Mouse (Mus musculus) forebrain, embryonic 15.5 days (tissue): ENCODE measurements around the gene Palmd. TPM values are rescaled to one million over a fixed set of nuclear protein-coding genes. Genes with fewer than 3 reads are reported as not detected.

ENCODE experiments used
- ATAC-seq: fragments of 200-750 bp; cut with Nextera tagmentation; replicated peaks from 2 replicates; pipeline ENCODE4 v1.8.0; 2017; ENCODE audit warnings: mild to moderate bottlenecking, moderate TSS enrichment, moderate library complexity
- H3K27ac ChIP-seq: fragments of 300-500 bp; sonication (generic); replicated peaks from 2 replicates; pipeline ENCODE4 v1.5.1; 2015; ENCODE audit warnings: mild to moderate bottlenecking, inconsistent platforms
- H3K27me3 ChIP-seq: fragments of 300-500 bp; sonication (generic); 2 replicates; pipeline ENCODE4 v1.6.1; 2015; ENCODE audit warnings: inconsistent platforms
- H3K36me3 ChIP-seq: fragments of 300-500 bp; sonication (generic); 2 replicates; pipeline ENCODE4 v1.6.1; 2015; ENCODE audit warnings: mild to moderate bottlenecking, inconsistent platforms
- H3K4me1 ChIP-seq: fragments of 300-500 bp; sonication (generic); 2 replicates; pipeline ENCODE4 v1.6.1; 2015; ENCODE audit warnings: inconsistent platforms
- H3K4me2 ChIP-seq: fragments of 300-500 bp; sonication (generic); replicated peaks from 2 replicates; pipeline ENCODE4 v1.6.1; 2015; ENCODE audit warnings: mild to moderate bottlenecking, inconsistent platforms
- H3K4me3 ChIP-seq: fragments of 300-500 bp; sonication (generic); 2 replicates; pipeline ENCODE4 v1.5.1; 2015; ENCODE audit warnings: mild to moderate bottlenecking, inconsistent platforms
- H3K9ac ChIP-seq: fragments of 300-500 bp; sonication (generic); replicated peaks from 2 replicates; pipeline ENCODE4 v1.6.1; 2015; ENCODE audit warnings: mild to moderate bottlenecking, inconsistent platforms
- H3K9me3 ChIP-seq: fragments of 300-500 bp; sonication (generic); 2 replicates; pipeline ENCODE4 v1.6.1; 2016; ENCODE audit warnings: inconsistent platforms
- WGBS: fragments of 180-500 bp; shearing (Covaris S2); methylation state at CpG from one replicate; pipeline ENCODE4 v1.1.7; 2015; ENCODE audit warnings: mixed read lengths; 5-methylcytosine and 5-hydroxymethylcytosine counted together
- polyA plus RNA-seq: library from polyadenylated mRNA; unstranded; fragments of >200 nt; fragmentation: Nextera tagmentation; extraction: Ambion mirVana; gene quantifications from 2 replicates; pipeline ENCODE4 v1.2.1, GENCODE M21; 2015

Gene Palmd
- polyA plus RNA-seq, 1 experiment from 2014 or later = 16.7 TPM

DNA sequence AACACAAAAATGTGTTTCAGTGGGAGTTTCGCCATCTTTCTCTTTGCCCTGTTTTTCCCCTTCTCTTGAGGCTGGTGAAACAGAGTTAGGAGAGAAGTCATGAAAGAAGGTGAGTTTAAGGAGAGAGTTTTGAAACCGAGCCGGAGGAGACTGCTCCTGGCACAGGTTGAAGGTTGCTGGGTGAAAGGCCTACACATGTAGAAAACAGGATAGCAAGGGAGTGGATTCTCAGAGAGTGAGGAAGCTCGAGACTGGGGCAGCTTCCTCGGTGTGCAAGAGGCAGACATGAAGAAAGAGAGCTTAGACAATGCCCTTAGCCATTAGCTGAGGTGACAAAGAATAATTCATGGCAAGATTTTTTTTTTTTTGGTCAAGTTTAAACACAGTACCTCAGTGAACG lies 15.4 kb downstream of the Palmd start:
- no peaks in the 10 kb centered on the region for H3K9me3 ChIP-seq
- no peaks in the 10 kb centered on the region for H3K4me1 ChIP-seq
- 78% methylated on average over 6 of the region's 6 CpGs for WGBS

DNA sequence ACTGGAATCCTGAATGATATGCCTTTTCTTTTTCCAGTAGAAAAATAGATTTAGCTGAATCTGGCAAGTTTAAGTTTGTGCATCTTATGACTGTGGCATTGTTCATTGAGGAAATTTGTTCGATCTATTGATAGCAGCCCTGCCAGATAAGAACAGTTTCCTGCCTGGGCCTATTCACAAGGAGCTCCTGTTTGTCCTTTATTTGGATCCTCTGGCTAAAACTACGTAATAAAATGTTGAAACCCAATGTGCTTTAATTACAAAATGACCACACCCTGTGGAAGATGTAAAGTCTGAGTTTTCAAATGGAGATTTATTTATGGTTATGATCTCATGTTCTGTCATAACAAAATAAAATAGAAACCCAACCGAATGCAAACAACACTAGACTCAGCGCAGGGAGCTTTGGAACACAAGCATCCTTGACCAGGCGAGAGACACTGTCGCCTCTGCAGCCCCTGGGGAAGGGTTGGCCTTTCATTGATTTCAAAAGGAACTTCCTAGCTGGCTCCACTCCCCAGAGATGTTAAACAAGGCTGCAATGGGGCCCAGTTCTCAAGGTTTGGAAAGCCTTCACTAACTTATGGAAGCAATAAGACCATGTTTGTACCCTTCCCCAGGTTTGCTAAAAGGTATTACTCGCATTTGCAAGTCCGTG lies 16.4 kb downstream of the Palmd start:
- ATAC-seq = no peak
- H3K9me3 ChIP-seq = no peaks in the 10 kb centered on the region
- no peak overlapping the region for H3K9ac ChIP-seq
- H3K4me2 ChIP-seq = no peak overlapping the region
- no peaks in the 10 kb centered on the region for H3K4me1 ChIP-seq
- no peak overlapping the region for H3K27ac ChIP-seq
- WGBS = 87% methylated on average over 8 of the region's 8 CpGs
- H3K27me3 ChIP-seq = no peaks in the 10 kb centered on the region
- H3K4me3 ChIP-seq = no peak overlapping the region
- H3K36me3 ChIP-seq = 0 out of 2 replicates have a peak, but pooled peaks cover 6% of the 10 kb centered on the region

More for the DNA sequence above, 15.4 kb downstream of the Palmd start:
- Histone ChIP-seq H3K4me3 (no peak overlapping the region), H3K27me3 (no peaks in the 10 kb centered on the region), H3K4me2 (no peak overlapping the region), H3K36me3 (0 out of 2 replicates have a peak, but pooled peaks cover 6% of the 10 kb centered on the region), H3K27ac (no peak overlapping the region), H3K9ac (no peak overlapping the region)
- ATAC-seq = no peak

DNA sequence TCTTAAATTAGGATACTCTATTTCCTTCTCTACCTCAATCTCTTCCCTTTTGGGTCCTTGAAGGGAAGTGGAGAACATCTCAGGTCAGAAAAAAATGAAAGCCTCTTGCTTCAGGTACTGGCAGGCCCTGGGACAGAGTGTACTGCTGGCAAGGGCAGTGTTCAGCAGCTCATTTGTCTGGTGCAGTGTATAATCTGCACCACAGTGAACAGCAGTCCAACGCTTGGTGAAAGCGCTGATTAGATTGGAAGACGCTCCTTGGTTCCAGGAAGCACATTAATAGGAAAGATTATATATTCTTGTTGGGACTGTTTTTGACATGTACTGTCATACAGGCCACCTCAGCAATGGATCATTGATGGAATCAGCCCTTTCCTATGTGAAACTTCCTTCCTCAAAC lies 17.3 kb downstream of the Palmd start:
- Histone ChIP-seq H3K9me3 (no peaks in the 10 kb centered on the region), H3K9ac (no peak overlapping the region), H3K4me2 (no peak overlapping the region), H3K27me3 (no peaks in the 10 kb centered on the region), H3K4me3 (no peak overlapping the region), H3K4me1 (no peaks in the 10 kb centered on the region), H3K27ac (no peak overlapping the region), H3K36me3 (peaks cover 10% of the 10 kb centered on the region; the same call in 1 of the 2 replicates)
- 94% methylated on average over 3 of the region's 3 CpGs for WGBS
- no peak for ATAC-seq

- Histone ChIP-seq H3K36me3 (peaks cover 13% of the 10 kb centered on the region; the same call in 1 of the 2 replicates), H3K27ac (no peak overlapping the region), H3K4me3 (no peak overlapping the region), H3K9me3 (no peaks in the 10 kb centered on the region), H3K4me1 (no peaks in the 10 kb centered on the region), H3K27me3 (no peaks in the 10 kb centered on the region), H3K9ac (no peak overlapping the region), H3K4me2 (no peak overlapping the region)
- WGBS = 94% methylated on average over 6 of the region's 6 CpGs
- ATAC-seq = no peak
These were observed 18.1 kb downstream of the Palmd start for GRCm38 (mm10) chr3:116950665-116951115.

GRCm38 (mm10) chr3:116946476-116946875 lies 22.3 kb downstream of the Palmd start:
- no peak overlapping the region for H3K27ac ChIP-seq
- no peaks in the 10 kb centered on the region for H3K9me3 ChIP-seq
- H3K36me3 ChIP-seq = peaks cover 7% of the 10 kb centered on the region; the same call in 1 of the 2 replicates
- H3K4me2 ChIP-seq = no peak overlapping the region
- H3K9ac ChIP-seq = no peak overlapping the region
- H3K4me3 ChIP-seq = no peak overlapping the region
- H3K27me3 ChIP-seq = no peaks in the 10 kb centered on the region
- ATAC-seq = no peak
- WGBS = 87% methylated on average over 4 of the region's 4 CpGs
- H3K4me1 ChIP-seq = no peaks in the 10 kb centered on the region

DNA sequence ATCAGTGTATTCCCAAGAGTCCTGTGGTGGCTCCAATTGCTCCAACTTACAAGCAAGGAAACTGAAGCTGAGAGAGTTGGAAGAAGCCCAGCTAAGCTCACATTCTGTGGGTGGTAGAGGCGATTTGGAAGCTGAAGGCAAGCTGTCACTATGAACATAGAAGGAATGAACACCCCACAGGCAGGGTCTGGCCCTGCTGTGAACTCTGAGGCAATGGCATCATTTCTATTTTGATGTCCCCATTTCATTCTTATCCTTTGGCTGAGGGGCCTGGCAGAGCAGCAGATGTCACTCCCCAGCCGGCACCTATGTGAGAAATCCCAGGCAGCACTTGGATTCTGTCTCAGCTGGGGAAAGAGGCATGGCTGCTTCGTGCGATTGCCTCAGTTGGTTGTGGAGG lies 25.4 kb downstream of the Palmd start:
- Histone ChIP-seq H3K4me2 (no peak overlapping the region), H3K9ac (no peak overlapping the region), H3K4me3 (no peak overlapping the region), H3K27ac (no peak overlapping the region), H3K9me3 (no peaks in the 10 kb centered on the region), H3K27me3 (no peaks in the 10 kb centered on the region), H3K36me3 (peaks cover 7% of the 10 kb centered on the region; the same call in 1 of the 2 replicates), H3K4me1 (no peaks in the 10 kb centered on the region)
- 82% methylated on average over 4 of the region's 4 CpGs for WGBS
- no peak for ATAC-seq

DNA sequence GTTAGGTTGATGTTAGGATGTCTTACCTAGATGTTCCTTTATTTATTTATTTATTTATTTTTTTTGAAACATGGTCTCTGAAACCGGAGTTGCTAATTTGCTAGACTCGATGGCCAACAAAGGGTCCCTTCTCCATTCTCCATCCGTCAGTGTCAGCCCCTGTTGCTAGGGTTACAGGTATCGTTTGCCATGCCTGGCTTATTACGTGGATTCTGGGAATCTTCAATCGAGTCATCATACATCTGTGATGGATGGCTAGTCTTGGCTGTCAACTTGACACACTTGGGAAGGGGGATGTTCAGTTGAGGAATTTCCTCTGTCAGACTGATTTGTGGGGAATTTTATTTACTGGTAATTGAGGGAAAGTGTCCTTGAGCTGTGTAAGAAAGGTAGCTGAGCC lies 26.0 kb downstream of the Palmd start:
- no peak overlapping the region for H3K4me2 ChIP-seq
- H3K36me3 ChIP-seq = peaks cover 7% of the 10 kb centered on the region; the same call in 1 of the 2 replicates
- no peaks in the 10 kb centered on the region for H3K27me3 ChIP-seq
- H3K4me3 ChIP-seq = no peak overlapping the region
- no peak overlapping the region for H3K9ac ChIP-seq
- WGBS = 76% methylated on average over 6 of the region's 6 CpGs
- H3K4me1 ChIP-seq = no peaks in the 10 kb centered on the region
- H3K9me3 ChIP-seq = no peaks in the 10 kb centered on the region
- no peak for ATAC-seq
- H3K27ac ChIP-seq = no peak overlapping the region

GRCm38 (mm10) chr3:116941559-116942117 lies 27.1 kb downstream of the Palmd start:
- Histone ChIP-seq H3K4me1 (no peaks in the 10 kb centered on the region), H3K4me3 (no peak overlapping the region), H3K36me3 (peaks cover 5% of the 10 kb centered on the region; the same call in 1 of the 2 replicates), H3K9me3 (no peaks in the 10 kb centered on the region), H3K27ac (no peak overlapping the region), H3K4me2 (no peak overlapping the region), H3K27me3 (no peaks in the 10 kb centered on the region), H3K9ac (no peak overlapping the region)
- no peak for ATAC-seq
- WGBS = 95% methylated on average over 1 of the region's 1 CpGs

DNA sequence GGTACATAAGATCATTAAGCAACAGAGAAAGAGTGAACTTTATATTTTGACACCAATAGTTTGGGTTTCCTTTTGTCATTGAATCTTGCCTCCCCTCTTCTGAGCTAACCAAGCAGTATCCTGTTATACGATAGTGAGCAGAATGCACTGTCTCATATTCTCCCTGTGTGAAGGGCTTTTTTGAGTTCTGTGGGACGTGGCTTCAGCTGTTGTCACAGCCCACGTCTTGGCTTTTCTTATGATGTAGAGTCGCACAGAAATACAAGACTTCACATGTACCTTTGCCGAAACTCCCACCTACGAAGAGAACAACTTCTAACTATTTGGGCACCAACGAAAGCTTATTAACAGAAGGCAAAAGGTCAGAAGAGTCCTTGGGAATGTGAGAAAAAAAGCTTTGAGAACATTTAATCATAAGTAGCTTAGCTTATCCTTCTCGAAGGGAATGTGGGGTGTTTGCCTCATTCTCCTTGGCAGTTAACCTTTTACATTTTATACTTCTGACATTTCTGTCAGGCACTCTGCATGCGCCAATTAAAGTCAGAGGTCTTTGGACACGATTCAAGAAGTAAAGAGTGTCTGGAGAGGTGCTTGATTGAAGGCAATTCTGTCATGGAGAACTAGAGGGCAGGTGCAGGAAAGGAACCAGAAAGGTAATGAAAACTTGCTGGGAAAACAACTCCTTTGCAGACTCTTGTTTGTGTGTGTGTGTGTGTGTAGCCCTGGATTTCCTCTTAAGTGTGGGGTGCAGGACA lies 27.8 kb downstream of the Palmd start:
- H3K27me3 ChIP-seq = no peaks in the 10 kb centered on the region
- no peaks in the 10 kb centered on the region; the same call in 1 of the 2 replicates for H3K36me3 ChIP-seq
- 75% methylated on average over 10 of the region's 10 CpGs for WGBS
- H3K9me3 ChIP-seq = no peaks in the 10 kb centered on the region
- no peak overlapping the region for H3K27ac ChIP-seq
- no peaks in the 10 kb centered on the region for H3K4me1 ChIP-seq
- H3K9ac ChIP-seq = no peak overlapping the region
- H3K4me3 ChIP-seq = no peak overlapping the region
- H3K4me2 ChIP-seq = no peak overlapping the region
- ATAC-seq = no peak

GRCm38 (mm10) chr3:116936934-116937691 lies 31.7 kb downstream of the Palmd start:
- H3K4me1 ChIP-seq = no peaks in the 10 kb centered on the region
- WGBS = 35% methylated on average over 4 of the region's 4 CpGs
- H3K9me3 ChIP-seq = no peaks in the 10 kb centered on the region
- H3K4me2 ChIP-seq = no peak overlapping the region
- no peak overlapping the region for H3K4me3 ChIP-seq
- no peak overlapping the region for H3K9ac ChIP-seq
- H3K27ac ChIP-seq = peak overlapping the region; percentile 57
- ATAC-seq = peak; percentile 74
- H3K27me3 ChIP-seq = no peaks in the 10 kb centered on the region
- no peaks in the 10 kb centered on the region for H3K36me3 ChIP-seq

GRCm38 (mm10) chr3:116933158-116933557 lies 35.6 kb downstream of the Palmd start:
- 98% methylated on average over 1 of the region's 1 CpGs for WGBS
- Histone ChIP-seq H3K4me2 (no peak overlapping the region), H3K9ac (no peak overlapping the region), H3K27ac (no peak overlapping the region), H3K4me3 (no peak overlapping the region), H3K36me3 (no peaks in the 10 kb centered on the region), H3K4me1 (no peaks in the 10 kb centered on the region), H3K27me3 (no peaks in the 10 kb centered on the region), H3K9me3 (no peaks in the 10 kb centered on the region)
- ATAC-seq = no peak

GRCm38 (mm10) chr3:116928994-116929393 lies 39.8 kb downstream of the Palmd start:
- Histone ChIP-seq H3K9ac (no peak overlapping the region), H3K4me3 (no peak overlapping the region), H3K36me3 (peaks cover 3% of the 10 kb centered on the region; the same call in 1 of the 2 replicates), H3K27me3 (no peaks in the 10 kb centered on the region), H3K27ac (no peak overlapping the region), H3K4me1 (no peaks in the 10 kb centered on the region), H3K4me2 (no peak overlapping the region), H3K9me3 (no peaks in the 10 kb centered on the region)
- ATAC-seq = no peak
- WGBS = 85% methylated on average over 4 of the region's 4 CpGs
